Mouse (Mus musculus) gastrocnemius, postnatal 10 days (tissue): ENCODE measurements around the gene Itgae. TPM values are rescaled to one million over a fixed set of nuclear protein-coding genes. Genes with fewer than 3 reads are reported as not detected.

ENCODE experiments used
- DNase-seq: peaks from one replicate; pipeline ENCODE4 v3.0.0; 2021; ENCODE audit warnings: mixed read lengths
- total RNA-seq, 2 experiments: library from RNA; stranded (reverse); gene quantifications; 2 replicates each; pipeline ENCODE4 v1.2.3; 2021

Gene Itgae
- total RNA-seq, 2 experiments from 2014 or later, result 0.05 to 0.20 TPM

- DNase-seq, result no peak
These were observed 57.8 kb downstream of the Itgae start for GRCm38 (mm10) chr11:73148209-73148608.

DNA sequence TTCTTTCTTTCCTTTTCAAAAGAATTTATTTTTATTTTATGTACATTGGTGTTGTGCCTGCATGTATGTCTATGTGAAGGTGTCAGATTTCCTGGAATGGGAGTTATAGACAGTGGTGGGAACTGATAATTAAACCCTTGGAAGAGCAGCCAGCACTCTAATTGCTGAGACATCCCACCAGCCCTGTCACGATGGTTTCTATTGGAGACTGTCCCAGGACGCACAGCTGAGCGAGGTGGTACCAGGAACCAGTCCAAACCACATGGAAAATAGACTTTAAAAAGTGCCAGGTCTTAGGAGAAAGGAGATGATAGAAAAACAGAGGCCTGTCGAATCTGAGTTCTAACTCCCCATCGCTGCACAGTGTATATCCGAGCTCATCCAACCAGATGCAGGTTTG is 64.7 kb downstream of the Itgae start:
- DNase-seq, result no peak

DNA sequence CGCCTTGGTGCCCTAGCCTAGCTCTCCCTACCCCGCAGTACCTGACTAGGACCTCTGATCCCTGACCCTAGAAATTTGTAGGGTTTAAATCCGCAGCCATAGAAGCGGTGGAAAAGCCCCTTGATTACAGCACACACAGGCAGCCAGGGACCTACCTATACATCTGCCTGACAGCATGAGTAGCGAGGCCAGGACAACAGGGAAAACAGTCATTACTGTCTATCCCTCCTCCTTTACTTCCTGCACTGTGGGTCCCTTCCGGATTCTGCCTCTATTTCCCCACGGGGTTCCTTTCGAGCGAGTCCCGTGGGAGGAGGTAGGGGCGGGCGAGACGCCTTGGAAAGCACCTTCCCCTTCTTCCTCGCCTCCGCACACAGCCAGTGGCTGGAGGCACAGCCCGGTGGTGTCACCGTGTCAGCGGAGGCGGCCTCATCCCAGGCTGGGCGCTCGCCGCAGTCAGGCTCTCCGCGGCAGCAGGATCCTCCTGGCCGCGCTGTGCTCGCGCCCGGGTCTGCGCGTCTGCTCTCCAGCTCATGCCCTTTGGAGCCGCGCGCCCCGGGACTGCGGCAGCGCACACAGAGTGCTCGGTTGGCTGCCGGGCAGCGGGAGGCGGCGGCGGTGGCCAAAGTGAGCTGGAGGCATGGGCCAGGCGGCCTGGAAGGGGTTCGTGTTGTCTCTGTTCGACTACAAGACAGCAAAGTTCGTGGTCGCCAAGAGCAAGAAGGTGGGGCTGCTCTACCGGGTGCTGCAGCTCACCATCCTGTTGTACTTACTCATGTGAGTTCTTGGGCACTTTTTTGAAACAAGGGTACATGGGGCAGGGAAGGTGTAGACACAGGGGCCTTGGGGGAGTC is 69.8 kb downstream of the Itgae start, which contains the start of gene P2rx5:
Gene P2rx5, plus strand, starts transcription at position 465 of the 854 bp plus-strand sequence.
- peak; percentile 74 for DNase-seq

GRCm38 (mm10) chr11:73160811-73161200 is 70.4 kb downstream of the Itgae start:
- peak; percentile 47 for DNase-seq

- no peak for DNase-seq
These were observed 71.2 kb downstream of the Itgae start for GRCm38 (mm10) chr11:73161616-73162015.

GRCm38 (mm10) chr11:73162284-73162683 is 71.9 kb downstream of the Itgae start:
- no peak for DNase-seq

- DNase-seq, result no peak
These were observed 77.7 kb downstream of the Itgae start for GRCm38 (mm10) chr11:73168071-73168470.

- DNase-seq, result no peak
These were observed 78.2 kb downstream of the Itgae start for GRCm38 (mm10) chr11:73168576-73168975.

- peak; percentile 71 for DNase-seq
These were observed 78.8 kb downstream of the Itgae start for GRCm38 (mm10) chr11:73169231-73169630.

DNA sequence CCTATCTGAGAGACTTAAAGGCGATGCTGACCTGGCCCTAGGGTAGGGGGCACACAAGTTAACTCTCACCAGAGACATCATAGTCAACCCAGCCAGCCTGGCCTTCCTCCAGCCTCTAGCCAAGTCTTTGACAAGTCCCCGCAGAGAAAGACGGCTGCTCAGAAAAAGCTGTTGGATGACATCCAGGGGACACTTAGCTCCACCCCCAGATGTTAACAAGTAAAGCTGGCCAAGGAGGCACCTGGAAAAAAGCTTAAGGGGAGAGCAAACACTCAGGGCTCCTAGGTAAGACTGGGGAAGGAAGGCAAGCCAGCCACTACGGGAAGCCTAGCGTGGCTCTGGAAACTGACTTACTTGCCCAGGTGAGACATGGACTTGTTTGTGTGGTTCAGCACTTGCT is 81.8 kb downstream of the Itgae start:
- DNase-seq, result peak; percentile 31

- no peak for DNase-seq
These were observed 85.2 kb downstream of the Itgae start for GRCm38 (mm10) chr11:73175612-73176011.

GRCm38 (mm10) chr11:73176186-73176585 is 85.8 kb downstream of the Itgae start:
- DNase-seq, result no peak

- DNase-seq, result peak; percentile 97
These were observed 86.5 kb downstream of the Itgae start, which contains the start of the genes Emc6 and Tax1bp3 for GRCm38 (mm10) chr11:73176608-73177508. Emc6 (minus strand) TSS chr11:73177037. Tax1bp3 (plus strand) TSS chr11:73177083.

- peak; percentile 83 for DNase-seq
These were observed 87.1 kb downstream of the Itgae start for GRCm38 (mm10) chr11:73177509-73177875.

DNA sequence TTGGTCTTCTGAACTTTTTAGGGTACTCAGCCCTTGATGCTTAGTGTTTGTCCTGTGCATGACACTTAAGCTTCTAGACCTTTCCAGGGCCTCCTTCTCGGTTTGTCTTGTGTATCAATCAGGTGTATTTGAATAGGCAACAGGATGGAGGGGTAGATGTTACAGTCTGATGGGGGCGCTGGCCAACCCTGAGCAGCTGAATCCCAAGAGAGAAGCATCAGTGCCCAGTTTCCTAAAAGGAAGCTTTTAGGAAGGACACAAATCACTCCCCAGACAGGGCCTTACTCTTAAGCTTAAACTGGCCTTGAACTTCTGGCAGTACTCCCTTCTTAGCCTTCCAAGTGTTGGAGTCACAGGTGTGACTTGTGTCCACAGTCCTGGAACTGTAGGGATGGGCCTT is 87.5 kb downstream of the Itgae start:
- DNase-seq, result no peak

GRCm38 (mm10) chr11:73185872-73186615 is 95.7 kb downstream of the Itgae start:
- no peak for DNase-seq

- no peak for DNase-seq
These were observed 96.8 kb downstream of the Itgae start for GRCm38 (mm10) chr11:73187231-73187630.

DNA sequence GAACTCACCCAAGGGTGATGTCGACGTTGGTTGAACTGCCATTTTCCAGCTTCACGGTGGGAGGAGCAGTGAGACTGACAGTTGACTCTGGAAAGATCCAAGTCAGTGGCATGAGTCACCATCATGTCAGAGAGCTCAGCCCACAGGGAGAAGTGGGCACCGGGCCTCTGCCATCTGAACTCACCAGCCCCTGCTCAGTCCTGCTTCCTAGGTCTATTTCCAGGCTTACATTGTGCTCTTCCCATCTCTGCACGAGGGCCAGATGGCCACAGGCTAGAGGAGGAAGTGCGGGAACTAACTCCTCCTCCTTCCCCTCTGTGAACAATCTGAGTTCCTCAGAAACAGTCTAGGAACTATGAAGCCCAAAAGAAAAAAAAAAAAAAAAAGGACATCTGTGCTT is 102.7 kb downstream of the Itgae start:
- DNase-seq, result no peak

- DNase-seq, result no peak
These were observed 104.1 kb downstream of the Itgae start for GRCm38 (mm10) chr11:73194444-73194843.
